ENCODE assay signal across 10 mouse cellular contexts in genomic region chr15:82211281-82211680, GRCm38 (mm10). TPM values are rescaled to one million over a fixed set of nuclear protein-coding genes. Genes with fewer than 3 reads are reported as not detected.
DNase-seq lines count a peak whose midpoint lies in the region; ATAC-seq lines count a peak whose summit lies in the region.
"Had no signal": no experiment of that assay in that cellular context is flagged by ENCODE, and none has a peak within 500 bp of the region (broad histone marks: within the 10 kb centered on the region; RNA-seq: fewer than 3 reads in every experiment).

No protein-coding gene starts in this region.

- H3K4me2 ChIP-seq in heart, embryonic 15.5 days: peak overlapping the region; percentile 86
- peak overlapping the region; percentile 49; the same call in 1 of the 2 replicates for H3K4me2 ChIP-seq in hindbrain, embryonic 11.5 days (replicated peaks; ENCODE audit: low read depth, low read length)
- H3K4me2 ChIP-seq in midbrain, embryonic 14.5 days (ENCODE audit: low read length): peak overlapping the region; percentile 65

- peaks cover 41% of the 10 kb centered on the region for H3K4me1 ChIP-seq in heart, embryonic 15.5 days (replicated peaks)
- H3K4me1 ChIP-seq in hindbrain, embryonic 11.5 days (replicated peaks; ENCODE audit: control insufficient read depth, insufficient read depth, low read length): peaks cover 14% of the 10 kb centered on the region
- peaks cover 20% of the 10 kb centered on the region for H3K4me1 ChIP-seq in midbrain, embryonic 14.5 days (ENCODE audit: control insufficient read depth, insufficient read depth, low read length)

- H3K9ac ChIP-seq in heart, embryonic 15.5 days: no peak overlapping the region
- H3K9ac ChIP-seq in hindbrain, embryonic 11.5 days (ENCODE audit: low read depth, low read length): no peak overlapping the region
- H3K9ac ChIP-seq in midbrain, embryonic 14.5 days (replicated peaks; ENCODE audit: low read length): no peak overlapping the region
- H3K9ac ChIP-seq: liver, embryonic 15.5 days had no signal

- 4% methylated on average over 11 of the region's 11 CpGs for WGBS in heart, embryonic 15.5 days
- WGBS in hindbrain, embryonic 11.5 days: 2% methylated on average over 11 of the region's 11 CpGs
- 4% methylated on average over 11 of the region's 11 CpGs for WGBS in midbrain, embryonic 14.5 days

- no peaks in the 10 kb centered on the region for H3K36me3 ChIP-seq in heart, embryonic 15.5 days
- no peaks in the 10 kb centered on the region for H3K36me3 ChIP-seq in hindbrain, embryonic 11.5 days (ENCODE audit: control insufficient read depth, insufficient read depth, low read length)
- peaks cover 2% of the 10 kb centered on the region for H3K36me3 ChIP-seq in midbrain, embryonic 14.5 days (ENCODE audit: control insufficient read depth, insufficient read depth, low read length)
- H3K36me3 ChIP-seq: liver, embryonic 15.5 days had no signal

- H3K4me3 ChIP-seq in heart, embryonic 15.5 days: peak overlapping the region; percentile 54
- peak overlapping the region; percentile 33; the same call in 1 of the 2 replicates for H3K4me3 ChIP-seq in hindbrain, embryonic 11.5 days (ENCODE audit: low read depth, low read length)
- H3K4me3 ChIP-seq in midbrain, embryonic 14.5 days (replicated peaks; ENCODE audit: low read depth, low read length): peak overlapping the region; percentile 40

- intact Hi-C loops in heart, postnatal 25 days (cut with DNase I): no loop called here
- intact Hi-C loops in left cerebral cortex, postnatal 25 days (cut with DNase I): no loop called here

- H3K27me3 ChIP-seq in heart, embryonic 15.5 days: peaks cover 99% of the 10 kb centered on the region
- H3K27me3 ChIP-seq in hindbrain, embryonic 11.5 days (ENCODE audit: control insufficient read depth, insufficient read depth, low read length): peaks cover 78% of the 10 kb centered on the region
- peaks cover 79% of the 10 kb centered on the region for H3K27me3 ChIP-seq in midbrain, embryonic 14.5 days (ENCODE audit: control insufficient read depth, insufficient read depth, low read length)

- no peak for ATAC-seq in heart, embryonic 15.5 days (replicated peaks; ENCODE audit: insufficient number of reproducible peaks, insufficient read depth, low FRiP score, low read depth)
- no peak for ATAC-seq in hindbrain, embryonic 11.5 days (ENCODE audit: low FRiP score)
- no peak for ATAC-seq in midbrain, embryonic 14.5 days (ENCODE audit: low FRiP score, low TSS enrichment)

- no peaks in the 10 kb centered on the region for H3K9me3 ChIP-seq in heart, embryonic 15.5 days (replicated peaks)
- no peaks in the 10 kb centered on the region for H3K9me3 ChIP-seq in hindbrain, embryonic 11.5 days (ENCODE audit: control insufficient read depth, low read length)
- H3K9me3 ChIP-seq in midbrain, embryonic 14.5 days (ENCODE audit: control insufficient read depth, low read length): no peaks in the 10 kb centered on the region
- H3K9me3 ChIP-seq: liver, embryonic 15.5 days had no signal

- DNase-seq in heart, postnatal 25 days (ENCODE audit: low spot score): no peak
- DNase-seq in brain, adult 2 months (ENCODE audit: low read depth, low spot score): peak; percentile 60
- DNase-seq in hindbrain, embryonic 11.5 days (ENCODE audit: low spot score): no peak
- DNase-seq in midbrain, embryonic 14.5 days: no peak
- DNase-seq in retina, postnatal 1 day: no peak
- DNase-seq in left cerebral cortex, postnatal 25 days (ENCODE audit: low spot score in 2 of 2): no peak
- no peak for DNase-seq in cerebellum, postnatal 25 days

- H3K27ac ChIP-seq in heart, embryonic 15.5 days: no peak overlapping the region
- no peak overlapping the region for H3K27ac ChIP-seq in hindbrain, embryonic 11.5 days (ENCODE audit: low read depth, low read length)
- no peak overlapping the region for H3K27ac ChIP-seq in midbrain, embryonic 14.5 days (replicated peaks; ENCODE audit: low read depth, low read length)
- H3K27ac ChIP-seq: liver, embryonic 15.5 days had no signal

RNA-seq across cellular contexts. Expression of gene Shisa8, which starts 1.3 kb away (rescaled TPM):
- polyA plus RNA-seq in heart, embryonic 15.5 days (2015; fragmentation: Nextera tagmentation; extraction: Ambion mirVana): 0.22 and 0.25 TPM in 2 replicates
- under 1 TPM; 0.13 to 0.20 TPM for total RNA-seq in heart, postnatal 25 days (2021)
- 1.0 and 1.9 TPM in 2 replicates for polyA plus RNA-seq in hindbrain, embryonic 11.5 days (2014; fragmentation: Nextera tagmentation; extraction: Ambion mirVana)
- polyA plus RNA-seq in midbrain, embryonic 14.5 days (2014; fragmentation: Nextera tagmentation; extraction: Ambion mirVana): 0.70 and 1.5 TPM in 2 replicates
- total RNA-seq in left cerebral cortex, postnatal 25 days (2021): 1 to 10 TPM; 2.3 to 4.2 TPM
- polyA plus RNA-seq: G1E had no signal

RNA-seq across cellular contexts. Expression of gene Tnfrsf13c, which starts 12.9 kb away (rescaled TPM):
- polyA plus RNA-seq in heart, embryonic 15.5 days (2015; fragmentation: Nextera tagmentation; extraction: Ambion mirVana): not detected in 2 replicates
- total RNA-seq in heart, postnatal 25 days (2021): under 1 TPM in 1 of 2 experiments, not detected in 1; 0.36 TPM
- 0.35 and 0.62 TPM in 2 replicates for polyA plus RNA-seq in hindbrain, embryonic 11.5 days (2014; fragmentation: Nextera tagmentation; extraction: Ambion mirVana)
- 0.19 TPM in 1 of 2 replicates, not detected in the other for polyA plus RNA-seq in midbrain, embryonic 14.5 days (2014; fragmentation: Nextera tagmentation; extraction: Ambion mirVana)
- total RNA-seq in left cerebral cortex, postnatal 25 days (2021): under 1 TPM; 0.41 TPM

RNA-seq across cellular contexts. Expression of gene Cenpm, which starts 33.3 kb away (rescaled TPM):
- polyA plus RNA-seq in heart, embryonic 15.5 days (2015; fragmentation: Nextera tagmentation; extraction: Ambion mirVana): 54.0 and 55.7 TPM in 2 replicates
- total RNA-seq in heart, postnatal 25 days (2021): under 1 TPM; 0.36 to 0.78 TPM
- polyA plus RNA-seq in hindbrain, embryonic 11.5 days (2014; fragmentation: Nextera tagmentation; extraction: Ambion mirVana): 76.2 and 78.1 TPM in 2 replicates
- polyA plus RNA-seq in midbrain, embryonic 14.5 days (2014; fragmentation: Nextera tagmentation; extraction: Ambion mirVana): 13.9 and 23.2 TPM in 2 replicates
- 1 to 10 TPM; 3.5 to 3.9 TPM for total RNA-seq in left cerebral cortex, postnatal 25 days (2021)

RNA-seq across cellular contexts. Expression of gene 1500009C09Rik, which starts 40.9 kb away (rescaled TPM):
- not detected in 2 replicates for polyA plus RNA-seq in heart, embryonic 15.5 days (2015; fragmentation: Nextera tagmentation; extraction: Ambion mirVana)
- not detected for total RNA-seq in heart, postnatal 25 days (2021)
- 0.86 and 1.6 TPM in 2 replicates for polyA plus RNA-seq in hindbrain, embryonic 11.5 days (2014; fragmentation: Nextera tagmentation; extraction: Ambion mirVana)
- 12.2 and 47.6 TPM in 2 replicates for polyA plus RNA-seq in midbrain, embryonic 14.5 days (2014; fragmentation: Nextera tagmentation; extraction: Ambion mirVana)
- 100 to 1,000 TPM in 1 of 2 experiments, 10 to 100 TPM in 1; 99.5 to 102 TPM for total RNA-seq in left cerebral cortex, postnatal 25 days (2021)
- total RNA-seq: G1E had no signal
- polyA plus RNA-seq: G1E; liver, embryonic 15.5 days had no signal
